Mouse (Mus musculus) left cerebral cortex, postnatal 4 days (tissue): ENCODE measurements around the gene Mgmt. TPM values are rescaled to one million over a fixed set of nuclear protein-coding genes. Genes with fewer than 3 reads are reported as not detected.
A peak's percentile ranks its signal among the peaks of the same experiment; 100 is the strongest.

ENCODE experiments used
- DNase-seq: peaks from one replicate; pipeline ENCODE4 v3.0.0-alpha.2; 2022
- intact Hi-C: fragments of 180-260 bp; cut with DNase I; formaldehyde crosslinking; loops from one replicate; pipeline ENCODE4 v1.15.1; 2025
- total RNA-seq, 2 experiments: library from RNA; stranded (reverse); gene quantifications; 2 replicates each; pipeline ENCODE4 v1.2.3; 2021

Mgmt gene
- total RNA-seq, 2 experiments from 2014 or later, result 0.50 to 0.64 TPM

DNA sequence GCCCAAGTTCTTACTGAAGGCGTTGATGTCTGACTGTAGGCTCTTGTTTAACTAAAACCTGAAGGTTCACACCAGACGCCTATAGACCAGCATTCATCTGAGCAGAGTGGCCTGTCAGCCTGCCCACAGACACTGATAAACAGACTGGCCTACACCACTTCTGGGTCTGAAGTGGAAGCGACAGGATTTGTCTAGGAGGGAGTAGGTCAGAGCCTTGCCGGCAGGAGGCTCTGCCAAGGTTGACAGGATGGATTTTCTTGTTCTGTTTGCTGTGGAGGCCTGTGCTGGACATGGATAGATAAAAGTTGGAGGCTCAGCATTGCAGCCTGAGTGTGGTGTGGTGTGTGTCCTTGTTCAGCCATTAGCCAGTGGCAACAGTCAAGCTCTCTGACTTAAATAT is 3.6 kb downstream of the Mgmt start:
- intact Hi-C loops, result no loop called here

DNA sequence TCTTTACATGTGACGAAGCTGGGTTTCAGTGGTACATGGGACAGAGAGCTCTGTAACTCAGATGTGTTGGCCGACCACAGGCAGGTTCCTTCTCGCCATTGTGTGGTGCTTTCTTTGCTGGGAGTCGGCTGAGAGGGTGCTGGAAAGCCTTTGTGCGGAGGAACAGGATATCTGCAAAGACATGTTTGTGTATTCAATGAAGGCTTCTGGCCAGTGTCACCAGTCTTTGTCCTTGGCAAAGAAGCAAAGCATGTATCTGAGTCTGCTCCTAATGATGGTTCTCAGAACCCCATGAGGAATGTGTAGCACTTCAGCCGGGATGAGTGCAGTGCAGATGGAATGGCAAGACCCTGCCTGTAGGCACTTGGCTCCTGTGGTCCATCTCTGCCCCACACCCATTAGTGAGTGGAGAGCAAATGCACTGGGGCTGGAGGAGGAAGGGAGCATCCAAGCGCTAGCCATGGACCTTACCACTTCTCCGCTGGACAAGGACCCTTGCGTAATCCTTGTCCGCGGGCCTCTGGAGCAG is 14.3 kb downstream of the Mgmt start:
- intact Hi-C loops, result no loop called here
- DNase-seq, result no peak

More for the DNA sequence above, 3.6 kb downstream of the Mgmt start:
- no peak for DNase-seq

DNA sequence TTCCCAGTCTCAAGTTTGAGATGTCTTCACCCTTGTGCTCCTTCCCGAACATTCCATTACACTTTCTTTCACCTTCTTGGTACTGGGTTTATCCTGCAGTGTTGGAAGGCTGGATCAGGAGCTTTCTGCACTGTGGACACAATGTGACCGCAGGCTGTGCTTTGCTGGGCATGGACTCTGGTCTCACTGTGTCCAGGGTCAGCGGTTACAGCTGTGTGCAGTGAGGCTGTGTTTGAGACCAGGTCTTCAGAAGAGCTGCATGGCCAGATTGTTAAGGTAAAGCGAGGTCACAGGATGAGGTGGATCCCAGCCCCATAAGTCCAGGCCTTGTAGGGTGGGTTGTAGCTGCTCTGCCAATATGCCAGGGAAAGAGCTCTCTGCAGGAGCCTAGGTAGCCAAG is 18.5 kb downstream of the Mgmt start:
- no peak for DNase-seq
- intact Hi-C loops, result no loop called here

DNA sequence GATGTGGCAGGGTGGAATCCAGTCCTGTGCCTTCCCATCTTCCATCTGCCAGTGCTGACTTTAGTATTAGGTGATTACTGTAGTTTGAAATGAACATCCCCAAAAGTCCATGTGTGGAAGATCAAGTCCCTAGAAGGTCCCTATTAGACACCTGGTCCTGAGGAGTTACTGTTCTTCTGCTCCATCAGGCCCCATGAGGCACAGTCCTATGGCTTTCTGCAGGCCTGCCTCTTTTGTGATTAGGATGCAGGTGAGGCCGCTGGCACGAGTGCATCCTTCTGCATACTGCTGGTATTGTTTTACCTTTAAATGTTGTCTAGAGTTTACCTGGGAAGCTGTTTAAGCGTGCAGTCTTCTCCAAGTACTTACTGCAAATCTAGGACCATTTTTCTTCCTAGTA is 21.6 kb downstream of the Mgmt start:
- intact Hi-C loops, result no loop called here
- no peak for DNase-seq

DNA sequence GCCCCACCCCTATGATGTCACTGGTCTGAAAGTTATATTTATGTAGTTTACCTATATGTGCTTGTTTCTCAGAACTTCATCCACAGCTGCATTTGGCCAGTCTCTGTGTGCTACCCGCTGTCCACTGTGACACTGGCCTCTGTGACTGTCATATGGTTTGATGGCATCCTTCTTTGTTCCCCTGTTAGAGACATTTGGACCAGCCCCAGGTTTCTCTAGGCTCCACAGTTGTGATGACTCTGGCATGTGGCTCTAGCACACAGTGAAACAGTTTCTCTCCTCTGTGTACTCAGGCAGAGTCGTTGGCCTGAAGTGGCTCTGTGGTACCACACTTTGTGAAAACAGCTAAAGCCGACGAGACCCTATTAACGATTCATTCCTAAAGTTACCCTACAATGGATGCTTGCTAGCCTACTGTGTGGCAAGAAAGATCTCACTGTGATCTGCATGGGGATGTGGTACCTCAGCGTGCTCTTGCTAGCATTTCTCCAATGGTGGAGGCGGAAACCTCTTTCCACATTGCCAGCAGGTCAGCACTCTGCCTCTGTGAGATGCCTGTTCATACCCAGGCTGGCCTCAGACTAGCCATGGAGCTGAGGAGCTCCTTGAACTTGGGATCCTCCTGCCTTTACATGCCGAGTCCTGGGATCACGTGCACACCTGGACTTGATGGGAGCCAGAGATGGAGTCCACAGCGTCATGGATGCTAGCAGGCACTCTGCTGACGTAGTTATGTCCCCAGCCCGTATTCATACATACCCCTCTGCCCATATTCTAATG is 26.8 kb downstream of the Mgmt start:
- intact Hi-C loops, result no loop called here
- DNase-seq, result peak; percentile 8

GRCm38 (mm10) chr7:136922230-136922629 is 27.8 kb downstream of the Mgmt start:
- intact Hi-C loops, result no loop called here
- no peak for DNase-seq

GRCm38 (mm10) chr7:136924610-136925260 is 30.3 kb downstream of the Mgmt start:
- intact Hi-C loops, result no loop called here
- DNase-seq, result no peak

GRCm38 (mm10) chr7:136926178-136926577 is 31.8 kb downstream of the Mgmt start:
- no peak for DNase-seq
- intact Hi-C loops, result no loop called here

DNA sequence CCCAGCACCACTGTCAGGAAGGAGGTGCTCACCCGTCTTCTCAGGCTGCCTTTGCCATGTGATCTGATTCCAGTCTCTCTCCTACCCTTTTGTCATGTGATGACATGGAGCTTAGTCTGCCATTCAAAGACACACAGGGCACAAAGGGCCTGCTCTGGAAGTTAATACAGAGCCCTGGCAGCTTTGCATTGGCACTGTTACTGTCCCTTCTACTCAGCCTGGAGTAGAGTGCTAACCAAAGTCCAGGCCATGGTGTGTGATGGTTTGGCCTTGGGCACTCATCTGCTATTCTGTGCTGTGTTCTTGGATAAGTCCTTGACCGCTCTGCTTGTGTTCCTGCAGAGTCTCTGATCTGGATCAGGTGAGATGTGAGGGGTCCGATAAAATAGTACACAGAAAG is 36.0 kb downstream of the Mgmt start:
- intact Hi-C loops, result no loop called here
- DNase-seq, result no peak

GRCm38 (mm10) chr7:136933367-136933766 is 39.0 kb downstream of the Mgmt start:
- no peak for DNase-seq
- intact Hi-C loops, result no loop called here

GRCm38 (mm10) chr7:136934336-136934735 is 39.9 kb downstream of the Mgmt start:
- DNase-seq, result no peak
- intact Hi-C loops, result no loop called here

GRCm38 (mm10) chr7:136934784-136935183 is 40.4 kb downstream of the Mgmt start:
- intact Hi-C loops, result no loop called here
- no peak for DNase-seq

DNA sequence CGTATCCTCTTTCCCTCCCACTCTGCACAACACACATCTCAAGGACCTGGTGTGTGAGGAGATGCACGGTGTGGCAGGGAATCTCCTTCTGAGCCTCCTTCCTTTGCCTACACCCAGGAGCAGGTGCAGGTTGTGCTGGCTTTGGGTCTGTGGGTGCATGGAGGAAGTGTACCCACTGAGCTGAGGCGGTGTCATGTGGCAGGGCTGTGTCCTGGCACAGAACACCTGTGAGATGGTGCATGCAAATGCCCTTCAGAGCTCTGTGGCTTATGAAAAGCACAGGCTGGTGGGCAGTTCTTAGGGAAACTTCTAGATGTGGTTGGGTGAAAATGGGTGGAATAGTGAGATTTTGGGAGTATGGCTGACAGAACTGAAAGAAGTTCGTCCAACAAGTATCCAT is 44.0 kb downstream of the Mgmt start:
- DNase-seq, result no peak
- intact Hi-C loops, result no loop called here

GRCm38 (mm10) chr7:136942414-136942813 is 48.0 kb downstream of the Mgmt start:
- no peak for DNase-seq
- intact Hi-C loops, result no loop called here

DNA sequence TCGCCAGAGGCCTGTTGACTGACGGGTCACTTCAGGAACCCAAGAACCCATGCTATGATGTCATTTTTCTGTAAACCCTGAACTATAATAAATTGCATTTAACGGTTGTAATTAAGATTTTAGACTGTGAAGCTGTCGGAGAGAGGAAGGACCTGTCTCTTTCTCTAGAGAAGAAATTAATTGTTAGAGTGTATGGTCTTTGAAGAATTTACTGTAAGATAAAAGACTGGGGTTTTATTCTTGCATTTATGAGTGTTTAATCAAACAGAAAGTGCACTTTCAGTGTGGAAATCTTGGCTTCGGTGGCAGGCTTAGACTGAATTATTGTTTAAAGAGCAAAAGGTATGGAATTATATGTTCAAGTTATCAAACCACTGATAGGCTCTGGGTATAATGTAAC is 49.5 kb downstream of the Mgmt start:
- intact Hi-C loops, result no loop called here
- no peak for DNase-seq

GRCm38 (mm10) chr7:136945697-136946096 is 51.3 kb downstream of the Mgmt start:
- intact Hi-C loops, result no loop called here
- no peak for DNase-seq

GRCm38 (mm10) chr7:136946131-136946530 is 51.7 kb downstream of the Mgmt start:
- intact Hi-C loops, result no loop called here
- DNase-seq, result peak; percentile 27

DNA sequence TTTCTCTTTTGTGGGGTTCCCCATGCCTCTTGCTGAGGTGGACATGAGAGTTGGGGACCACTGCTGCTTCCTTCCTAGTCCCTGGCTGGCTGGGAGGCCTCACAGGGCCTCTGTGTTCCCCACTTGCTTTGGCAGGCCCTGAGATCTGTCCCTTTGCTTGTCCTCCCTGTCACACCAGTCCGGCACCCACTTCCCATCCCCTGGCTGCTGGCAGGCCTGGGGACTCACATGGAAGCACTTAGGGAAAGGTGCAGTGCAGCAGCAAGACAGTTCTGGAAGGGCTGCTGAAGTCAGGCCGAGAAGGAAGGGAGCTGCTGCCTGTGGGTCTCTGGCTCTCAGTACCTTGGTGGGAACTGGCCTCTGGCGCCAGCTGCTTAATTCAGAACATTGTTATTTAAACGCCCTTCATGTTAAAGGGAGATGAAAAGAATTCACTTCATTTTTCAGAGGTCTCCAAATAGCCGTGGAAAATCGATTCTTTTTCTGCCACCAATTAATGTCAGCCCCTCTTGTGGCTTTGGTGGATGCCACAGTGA is 53.9 kb downstream of the Mgmt start:
- intact Hi-C loops, result no loop called here
- DNase-seq, result no peak

GRCm38 (mm10) chr7:136952608-136953007 is 58.2 kb downstream of the Mgmt start:
- intact Hi-C loops, result no loop called here
- no peak for DNase-seq

GRCm38 (mm10) chr7:136953251-136953650 is 58.8 kb downstream of the Mgmt start:
- no peak for DNase-seq
- intact Hi-C loops, result no loop called here

- DNase-seq, result no peak
- intact Hi-C loops, result no loop called here
Observed at GRCm38 (mm10) chr7:136972361-136972760, 77.9 kb downstream of the Mgmt start.

DNA sequence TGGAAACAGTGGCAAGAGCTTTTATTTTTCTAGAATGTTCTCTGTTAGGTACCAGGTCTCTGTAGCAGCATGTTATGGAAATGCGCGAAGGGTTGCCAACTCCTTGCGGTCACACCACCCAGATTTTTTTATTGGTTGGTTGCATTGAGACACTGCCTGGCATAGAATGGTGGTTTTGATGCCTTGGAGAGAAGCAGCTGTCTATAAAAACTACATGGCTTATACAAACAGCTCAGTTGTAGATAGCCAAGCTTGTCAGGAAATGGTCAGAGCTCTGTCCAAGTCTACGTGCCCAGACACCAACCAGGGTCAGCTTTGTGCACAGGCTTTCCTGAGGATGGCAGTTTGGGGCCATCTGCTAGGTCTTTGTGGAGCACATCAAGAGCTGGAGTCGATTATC is 80.6 kb downstream of the Mgmt start:
- intact Hi-C loops, result no loop called here
- no peak for DNase-seq
